Mouse (Mus musculus) megakaryocyte, embryonic 14.5 days (primary cell): ENCODE data around the gene Pink1. TPM values are rescaled to one million over a fixed set of nuclear protein-coding genes. Genes with fewer than 3 reads are reported as not detected.

Experiments used
- H3K27me3 ChIP-seq: replicated peaks from 2 replicates; pipeline ENCODE3; 2012; ENCODE audit warnings: inconsistent platforms
- H3K36me3 ChIP-seq: replicated peaks from 2 replicates; pipeline ENCODE3; 2012; ENCODE audit warnings: low read length, inconsistent platforms, mixed read lengths
- H3K4me1 ChIP-seq: 2 replicates; pipeline ENCODE4 v1.6.1; 2012; ENCODE audit warnings: inconsistent platforms
- H3K4me3 ChIP-seq: replicated peaks from 2 replicates; pipeline ENCODE3; 2012; ENCODE audit warnings: moderate library complexity, mild to moderate bottlenecking, inconsistent platforms
- H3K9me3 ChIP-seq: 2 replicates; pipeline ENCODE4 v1.6.1; 2012; ENCODE audit warnings: inconsistent platforms
- FLI1 ChIP-seq: IDR thresholded peaks from 2 replicates; pipeline ENCODE4 v1.6.1; 2012; ENCODE audit warnings: low read length, inconsistent platforms, mixed read lengths
- GATA1 ChIP-seq: IDR thresholded peaks from 3 replicates; pipeline ENCODE4 v1.6.1; 2012; ENCODE audit warnings: mixed read lengths, low read length, inconsistent platforms, borderline replicate concordance
- polyA plus RNA-seq: library from polyadenylated mRNA; stranded (reverse); fragments of >175 nt; gene quantifications from 2 replicates; pipeline ENCODE4 v1.2.3, GENCODE M21; 2012; ENCODE audit warnings: low replicate concordance; ENCODE audit not compliant: insufficient read depth

Gene Pink1
- polyA plus RNA-seq, 1 experiment: 33.2 TPM

- Histone ChIP-seq H3K27me3 (peaks cover 45% of the 10 kb centered on the region), H3K36me3 (no peaks in the 10 kb centered on the region), H3K9me3 (peaks cover 7% of the 10 kb centered on the region), H3K4me3 (peak overlapping the region; percentile 2), H3K4me1 (peaks cover 31% of the 10 kb centered on the region)
- TF ChIP-seq FLI1: no peak
- TF ChIP-seq GATA1: no peak
These were observed 43.3 kb downstream of the Pink1 start for GRCm38 (mm10) chr4:138282834-138283233.

- Histone ChIP-seq H3K4me3 (no peak overlapping the region), H3K36me3 (no peaks in the 10 kb centered on the region), H3K4me1 (peaks cover 19% of the 10 kb centered on the region), H3K9me3 (no peaks in the 10 kb centered on the region), H3K27me3 (peaks cover 39% of the 10 kb centered on the region)
- no peak for TF ChIP-seq FLI1
- no peak for TF ChIP-seq GATA1
These were observed 47.8 kb downstream of the Pink1 start for GRCm38 (mm10) chr4:138278346-138278745.

GRCm38 (mm10) chr4:138272011-138272997 is 53.8 kb downstream of the Pink1 start:
- H3K4me1 ChIP-seq: peaks cover 16% of the 10 kb centered on the region
- peaks cover 18% of the 10 kb centered on the region for H3K9me3 ChIP-seq
- TF ChIP-seq FLI1 (no peak), GATA1 (no peak)
- H3K36me3 ChIP-seq: no peaks in the 10 kb centered on the region
- H3K4me3 ChIP-seq: no peak overlapping the region
- H3K27me3 ChIP-seq: peaks cover 53% of the 10 kb centered on the region

- no peaks in the 10 kb centered on the region for H3K36me3 ChIP-seq
- TF ChIP-seq GATA1 (no peak), FLI1 (no peak)
- H3K4me1 ChIP-seq: peaks cover 35% of the 10 kb centered on the region
- H3K9me3 ChIP-seq: peaks cover 26% of the 10 kb centered on the region
- peak overlapping the region; percentile 0 for H3K4me3 ChIP-seq
- peaks cover 63% of the 10 kb centered on the region for H3K27me3 ChIP-seq
These were observed 58.2 kb downstream of the Pink1 start for GRCm38 (mm10) chr4:138267869-138268268.

Other genes starting within 250 kb of the Pink1 start
- gene Hp1bp3, start 110.0 kb downstream of the Pink1 start, polyA plus RNA-seq: 14.0 and 53.0 TPM in 2 replicates
- gene Sh2d5, start 75.9 kb downstream of the Pink1 start, polyA plus RNA-seq: 11.4 and 15.9 TPM in 2 replicates
- 1.4 and 1.7 TPM in 2 replicates for gene Kif17, start 75.9 kb downstream of the Pink1 start, polyA plus RNA-seq
- 151 and 161 TPM in 2 replicates for gene Ddost, start 21.6 kb downstream of the Pink1 start, polyA plus RNA-seq
- 11.2 and 14.9 TPM in 2 replicates for gene Cda, start 41.7 kb upstream of the Pink1 start, polyA plus RNA-seq
- not detected in 2 replicates for gene Fam43b, start 70.2 kb upstream of the Pink1 start, polyA plus RNA-seq
- gene Mul1, start 108.4 kb upstream of the Pink1 start, polyA plus RNA-seq: 3.4 and 21.8 TPM in 2 replicates
- gene Camk2n1, start 128.0 kb upstream of the Pink1 start, polyA plus RNA-seq: 0.13 and 1.2 TPM in 2 replicates